Mouse (Mus musculus): ENCODE data around the gene Dock2.

GRCm38 (mm10) chr11:34316176-34316575 lies 467.5 kb downstream of the Dock2 start:
- no peak for TF ChIP-seq POLR2A (IDR thresholded peaks at IDR 0.05; ENCODE audit: low read depth, low read length)
- no peak for TF ChIP-seq CTCF (IDR thresholded peaks at IDR 0.05; ENCODE audit: extremely low read depth, insufficient read depth, insufficient read length, insufficient replicate concordance)

All from spleen, adult 2 months (tissue).